ENCODE assay signal across 13 mouse cellular contexts in genomic region chr8:3609816-3610150, GRCm38 (mm10). TPM values are rescaled to one million over a fixed set of nuclear protein-coding genes. Genes with fewer than 3 reads are reported as not detected.
DNase-seq lines count a peak whose midpoint lies in the region; ATAC-seq and TF ChIP-seq lines count a peak whose summit lies in the region.
"Had no signal": no experiment of that assay in that cellular context is flagged by ENCODE, and none has a peak within 500 bp of the region (broad histone marks: within the 10 kb centered on the region; RNA-seq: fewer than 3 reads in every experiment).

No protein-coding gene starts in this region.

- ATAC-seq in liver, postnatal 0 days: peak; percentile 57
- no peak for ATAC-seq in liver, embryonic 11.5 days (replicated peaks; ENCODE audit: low FRiP score)
- ATAC-seq in kidney, embryonic 15.5 days (replicated peaks; ENCODE audit: low FRiP score): no peak; the same call in 1 of the 2 replicates
- ATAC-seq: midbrain, embryonic 13.5 days had no signal

- H3K9me3 ChIP-seq in liver, postnatal 0 days (ENCODE audit: low read length): no peaks in the 10 kb centered on the region
- H3K9me3 ChIP-seq in liver, embryonic 11.5 days (ENCODE audit: control insufficient read depth, low read length): no peaks in the 10 kb centered on the region
- no peaks in the 10 kb centered on the region for H3K9me3 ChIP-seq in kidney, embryonic 15.5 days (replicated peaks)
- H3K9me3 ChIP-seq: heart, embryonic 15.5 days; hindbrain, embryonic 13.5 days; midbrain, embryonic 13.5 days had no signal

- H3K9ac ChIP-seq in liver, postnatal 0 days (replicated peaks): no peak overlapping the region
- H3K9ac ChIP-seq in liver, embryonic 11.5 days (ENCODE audit: low read depth, low read length): no peak overlapping the region
- H3K9ac ChIP-seq in kidney, embryonic 15.5 days: no peak overlapping the region
- H3K9ac ChIP-seq: heart, embryonic 15.5 days; midbrain, embryonic 13.5 days had no signal

- 85% methylated on average over 6 of the region's 6 CpGs for WGBS in liver, postnatal 0 days (ENCODE audit: insufficient replicate concordance)
- 78% methylated on average over 6 of the region's 6 CpGs for WGBS in liver, embryonic 11.5 days
- WGBS in kidney, embryonic 15.5 days: 79% methylated on average over 6 of the region's 6 CpGs

- no peak for TF ChIP-seq CTCF in liver, postnatal 0 days (IDR thresholded peaks at IDR 0.05; ENCODE audit: low read depth)

- no peaks in the 10 kb centered on the region for H3K4me1 ChIP-seq in liver, postnatal 0 days (ENCODE audit: insufficient read depth)
- no peaks in the 10 kb centered on the region for H3K4me1 ChIP-seq in liver, embryonic 11.5 days (replicated peaks; ENCODE audit: control insufficient read depth, insufficient read depth, low read length)
- H3K4me1 ChIP-seq in kidney, embryonic 15.5 days: peaks cover 15% of the 10 kb centered on the region
- H3K4me1 ChIP-seq: hindbrain, embryonic 13.5 days; midbrain, embryonic 13.5 days had no signal

- DNase-seq in liver, postnatal 0 days: no peak
- no peak for DNase-seq in liver, embryonic 11.5 days (ENCODE audit: low spot score)
- DNase-seq in fat pad, adult 2 months (ENCODE audit: extremely low read depth, low read depth, low spot score): peak; percentile 66
- peak; percentile 55 for DNase-seq in lung, postnatal 36 days
- no peak for DNase-seq in frontal cortex, postnatal 36 days (ENCODE audit: low spot score in 2 of 2)
- DNase-seq in cerebellum, adult 9-10 months: no peak
- DNase-seq: right cerebral cortex, postnatal 4 days had no signal

- no peak overlapping the region for H3K4me3 ChIP-seq in liver, postnatal 0 days (ENCODE audit: low read depth, low read length)
- H3K4me3 ChIP-seq in liver, embryonic 11.5 days (ENCODE audit: low read depth, low read length): no peak overlapping the region
- H3K4me3 ChIP-seq in kidney, embryonic 15.5 days (replicated peaks): no peak overlapping the region
- H3K4me3 ChIP-seq: heart, embryonic 15.5 days; hindbrain, embryonic 13.5 days; midbrain, embryonic 13.5 days had no signal

- no peak overlapping the region; the same call in 1 of the 2 replicates for H3K27ac ChIP-seq in liver, postnatal 0 days (ENCODE audit: low read depth)
- H3K27ac ChIP-seq in liver, embryonic 11.5 days (ENCODE audit: low read depth, low read length): no peak overlapping the region
- H3K27ac ChIP-seq in kidney, embryonic 15.5 days: peak overlapping the region; percentile 52
- H3K27ac ChIP-seq: heart, embryonic 15.5 days; hindbrain, embryonic 13.5 days; macrophage; midbrain, embryonic 13.5 days had no signal

- H3K27me3 ChIP-seq in liver, postnatal 0 days (ENCODE audit: insufficient read depth, low read length): no peaks in the 10 kb centered on the region
- H3K27me3 ChIP-seq in liver, embryonic 11.5 days (replicated peaks; ENCODE audit: control insufficient read depth, insufficient read depth, low read length): no peaks in the 10 kb centered on the region
- H3K27me3 ChIP-seq in kidney, embryonic 15.5 days: no peaks in the 10 kb centered on the region
- H3K27me3 ChIP-seq: heart, embryonic 15.5 days; hindbrain, embryonic 13.5 days; midbrain, embryonic 13.5 days had no signal

- H3K36me3 ChIP-seq in liver, postnatal 0 days (replicated peaks; ENCODE audit: insufficient read depth, low read length): peaks cover 59% of the 10 kb centered on the region
- peaks cover 46% of the 10 kb centered on the region for H3K36me3 ChIP-seq in liver, embryonic 11.5 days (ENCODE audit: control insufficient read depth, insufficient read depth, low read length)
- H3K36me3 ChIP-seq in kidney, embryonic 15.5 days: peaks cover 91% of the 10 kb centered on the region

- no peak overlapping the region for H3K4me2 ChIP-seq in liver, postnatal 0 days (ENCODE audit: low read depth, low read length)
- H3K4me2 ChIP-seq in liver, embryonic 11.5 days: no peak overlapping the region
- no peak overlapping the region for H3K4me2 ChIP-seq in kidney, embryonic 15.5 days
- H3K4me2 ChIP-seq: heart, embryonic 15.5 days; hindbrain, embryonic 13.5 days; midbrain, embryonic 13.5 days had no signal

- no peak for TF ChIP-seq EP300 in liver, postnatal 0 days (IDR thresholded peaks at IDR 0.05; ENCODE audit: low read depth)

RNA-seq across cellular contexts. Expression of gene Xab2, which starts 11.3 kb away (rescaled TPM):
- 13.2 and 15.9 TPM in 2 replicates for polyA plus RNA-seq in liver, postnatal 0 days (2015; fragmentation: Nextera tagmentation; extraction: Ambion mirVana)
- polyA plus RNA-seq in liver, embryonic 11.5 days (2014; fragmentation: Nextera tagmentation; extraction: Ambion mirVana): 60.5 and 66.8 TPM in 2 replicates
- polyA plus RNA-seq in kidney, embryonic 15.5 days (2015; fragmentation: Nextera tagmentation; extraction: Ambion mirVana): 60.4 and 65.0 TPM in 2 replicates

RNA-seq across cellular contexts. Expression of gene Pet100, which starts 11.6 kb away (rescaled TPM):
- 88.9 and 91.2 TPM in 2 replicates for polyA plus RNA-seq in liver, postnatal 0 days (2015; fragmentation: Nextera tagmentation; extraction: Ambion mirVana)
- polyA plus RNA-seq in liver, embryonic 11.5 days (2014; fragmentation: Nextera tagmentation; extraction: Ambion mirVana): 102 and 111 TPM in 2 replicates
- 108 and 116 TPM in 2 replicates for polyA plus RNA-seq in kidney, embryonic 15.5 days (2015; fragmentation: Nextera tagmentation; extraction: Ambion mirVana)

RNA-seq across cellular contexts. Expression of gene Pcp2, which starts 15.6 kb away (rescaled TPM):
- polyA plus RNA-seq in liver, postnatal 0 days (2015; fragmentation: Nextera tagmentation; extraction: Ambion mirVana): 0.07 TPM in 1 of 2 replicates, not detected in the other
- 0.40 TPM in 1 of 2 replicates, not detected in the other for polyA plus RNA-seq in liver, embryonic 11.5 days (2014; fragmentation: Nextera tagmentation; extraction: Ambion mirVana)
- 0.34 and 0.48 TPM in 2 replicates for polyA plus RNA-seq in kidney, embryonic 15.5 days (2015; fragmentation: Nextera tagmentation; extraction: Ambion mirVana)
- polyA plus RNA-seq: limb, embryonic 14.5 days; macrophage had no signal

RNA-seq across cellular contexts. Expression of gene Stxbp2, which starts 21.0 kb away (rescaled TPM):
- polyA plus RNA-seq in liver, postnatal 0 days (2015; fragmentation: Nextera tagmentation; extraction: Ambion mirVana): 40.5 and 46.9 TPM in 2 replicates
- 97.5 and 105 TPM in 2 replicates for polyA plus RNA-seq in liver, embryonic 11.5 days (2014; fragmentation: Nextera tagmentation; extraction: Ambion mirVana)
- polyA plus RNA-seq in kidney, embryonic 15.5 days (2015; fragmentation: Nextera tagmentation; extraction: Ambion mirVana): 78.5 and 85.3 TPM in 2 replicates

RNA-seq across cellular contexts. Expression of gene Camsap3, which starts 22.7 kb away (rescaled TPM):
- 2.4 and 2.6 TPM in 2 replicates for polyA plus RNA-seq in liver, postnatal 0 days (2015; fragmentation: Nextera tagmentation; extraction: Ambion mirVana)
- 3.5 and 3.9 TPM in 2 replicates for polyA plus RNA-seq in liver, embryonic 11.5 days (2014; fragmentation: Nextera tagmentation; extraction: Ambion mirVana)
- 14.1 and 15.8 TPM in 2 replicates for polyA plus RNA-seq in kidney, embryonic 15.5 days (2015; fragmentation: Nextera tagmentation; extraction: Ambion mirVana)

Comparison
In these comparisons a context has a peak if more than half of its experiments do, and no peak if none do; other contexts are left out.
1. DNase-seq: peak in fat pad, adult 2 months (single experiment) and lung, postnatal 36 days (single experiment); none in liver, postnatal 0 days (single experiment), liver, embryonic 11.5 days (single experiment), frontal cortex, postnatal 36 days (0 of 2) and cerebellum, adult 9-10 months (single experiment).